Mouse (Mus musculus): Measurements from ENCODE around the gene Obscn.

Obscn gene

GRCm38 (mm10) chr11:59058025-59058424 lies 78.2 kb downstream of the Obscn start:
- DNase-seq (ENCODE audit: low spot score) = no peak

DNA sequence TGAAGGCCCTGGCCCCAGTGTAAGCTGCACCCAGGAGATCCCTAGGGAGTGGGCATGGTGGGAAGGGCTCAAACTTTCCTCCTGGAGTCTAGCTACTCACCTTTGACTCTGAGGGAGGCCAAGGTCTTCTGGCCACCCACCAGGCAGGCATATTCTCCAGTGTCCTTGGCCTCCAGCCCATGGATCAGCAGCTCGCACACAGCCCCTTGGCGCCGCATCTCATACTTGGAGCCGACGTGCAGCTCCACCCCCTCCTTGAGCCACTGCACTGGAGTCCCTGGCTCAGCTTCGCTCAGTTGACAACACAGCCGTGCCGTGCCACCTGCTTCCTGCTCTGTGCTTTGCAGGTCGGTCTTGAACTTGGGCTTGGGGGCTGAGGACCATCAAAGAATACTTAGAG lies 85.2 kb downstream of the Obscn start:
- DNase-seq (ENCODE audit: low spot score) = no peak

DNA sequence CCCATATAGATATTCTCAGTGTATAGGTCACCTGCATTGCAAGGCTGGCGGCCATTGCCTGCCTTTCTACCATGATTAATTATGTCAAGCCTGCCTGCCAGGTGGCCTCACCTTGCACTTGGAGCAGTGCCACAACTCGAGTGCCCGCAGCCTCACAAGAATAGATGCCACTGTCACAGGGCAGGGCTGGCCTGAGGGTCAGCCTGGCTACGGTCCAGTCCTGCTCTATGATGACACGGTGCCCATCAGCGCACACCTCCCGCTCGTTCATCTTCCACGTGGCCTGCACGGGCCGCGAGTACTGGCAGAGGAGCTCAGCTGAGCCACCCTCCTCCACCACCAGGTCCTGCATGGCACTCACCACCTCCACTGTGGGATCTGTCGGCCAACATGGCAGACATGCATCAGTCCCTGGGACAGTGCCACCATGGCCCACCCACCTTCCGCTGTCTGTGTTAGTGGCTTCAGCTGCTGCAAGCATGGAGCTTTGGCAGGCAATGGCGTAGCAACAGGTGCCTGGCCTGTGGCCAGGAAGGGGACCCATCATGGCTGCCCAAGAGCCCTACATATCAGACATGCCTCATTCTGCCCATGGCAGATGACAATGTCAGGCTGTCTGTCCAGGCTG lies 91.4 kb downstream of the Obscn start:
- no peak for DNase-seq (ENCODE audit: low spot score)

- DNase-seq (ENCODE audit: low spot score) = no peak
Measured at GRCm38 (mm10) chr11:59029003-59029402, 107.2 kb downstream of the Obscn start.

GRCm38 (mm10) chr11:59026411-59026810 lies 109.8 kb downstream of the Obscn start:
- no peak for DNase-seq (ENCODE audit: low spot score)

DNA sequence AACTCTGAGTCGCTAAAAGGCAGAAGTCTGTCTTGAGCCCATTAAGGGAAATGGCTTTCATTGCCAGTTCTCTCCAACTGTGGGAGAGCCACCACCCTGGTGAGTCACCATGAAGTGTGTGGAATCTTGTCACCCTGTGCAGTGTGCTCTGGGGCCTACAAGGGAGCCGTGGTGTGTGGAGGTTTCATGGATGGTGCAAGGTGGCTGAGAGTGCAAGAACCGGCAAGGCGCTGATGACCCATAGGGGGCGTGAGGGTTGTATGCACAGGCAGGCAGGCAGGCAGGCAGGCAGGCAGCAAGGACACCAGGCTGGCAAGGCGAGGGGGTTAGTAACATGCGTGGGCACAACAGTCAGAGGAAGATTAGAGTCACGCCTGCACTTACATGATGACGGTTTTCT lies 121.2 kb downstream of the Obscn start:
- peak; percentile 42 for DNase-seq (ENCODE audit: low spot score)

GRCm38 (mm10) chr11:59002327-59003079 lies 133.7 kb downstream of the Obscn start:
- no peak for DNase-seq (ENCODE audit: low spot score)

- no peak for DNase-seq (ENCODE audit: low spot score)
Measured at GRCm38 (mm10) chr11:59000635-59001034, 135.6 kb downstream of the Obscn start.

- no peak for DNase-seq (ENCODE audit: low spot score)
Measured at GRCm38 (mm10) chr11:58999830-59000229, 136.4 kb downstream of the Obscn start.

GRCm38 (mm10) chr11:58999158-58999557 lies 137.0 kb downstream of the Obscn start:
- no peak for DNase-seq (ENCODE audit: low spot score)

GRCm38 (mm10) chr11:58997541-58997940 lies 138.7 kb downstream of the Obscn start:
- DNase-seq (ENCODE audit: low spot score) = no peak

DNA sequence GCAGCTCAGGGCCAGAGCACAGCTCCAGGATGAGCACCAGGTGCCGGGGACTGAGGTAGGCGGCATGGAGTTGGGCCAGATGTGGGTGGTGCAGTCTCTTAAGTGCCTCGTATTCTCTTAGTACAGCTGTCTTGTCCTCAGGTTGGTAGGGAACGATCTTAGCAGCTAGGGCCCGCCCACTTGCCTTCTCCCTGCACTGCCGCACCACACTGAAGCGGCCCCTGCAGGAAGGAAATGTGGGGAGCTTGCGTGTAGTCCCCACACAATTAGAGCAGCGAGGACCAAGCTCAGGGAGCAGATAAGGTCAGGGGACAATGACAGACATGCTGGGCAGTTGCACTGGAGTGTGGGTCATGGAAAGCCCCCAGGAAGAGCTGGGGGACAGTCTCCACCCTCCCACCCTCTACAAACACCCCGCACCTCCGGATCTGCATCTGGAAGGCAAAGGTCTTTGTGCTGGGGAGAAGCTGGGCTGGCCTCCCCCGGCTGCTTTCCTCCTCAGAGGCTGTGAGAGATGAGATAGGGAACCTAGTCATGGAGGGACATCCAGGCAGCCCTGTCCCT lies 140.3 kb downstream of the Obscn start:
- DNase-seq (ENCODE audit: low spot score) = no peak

DNA sequence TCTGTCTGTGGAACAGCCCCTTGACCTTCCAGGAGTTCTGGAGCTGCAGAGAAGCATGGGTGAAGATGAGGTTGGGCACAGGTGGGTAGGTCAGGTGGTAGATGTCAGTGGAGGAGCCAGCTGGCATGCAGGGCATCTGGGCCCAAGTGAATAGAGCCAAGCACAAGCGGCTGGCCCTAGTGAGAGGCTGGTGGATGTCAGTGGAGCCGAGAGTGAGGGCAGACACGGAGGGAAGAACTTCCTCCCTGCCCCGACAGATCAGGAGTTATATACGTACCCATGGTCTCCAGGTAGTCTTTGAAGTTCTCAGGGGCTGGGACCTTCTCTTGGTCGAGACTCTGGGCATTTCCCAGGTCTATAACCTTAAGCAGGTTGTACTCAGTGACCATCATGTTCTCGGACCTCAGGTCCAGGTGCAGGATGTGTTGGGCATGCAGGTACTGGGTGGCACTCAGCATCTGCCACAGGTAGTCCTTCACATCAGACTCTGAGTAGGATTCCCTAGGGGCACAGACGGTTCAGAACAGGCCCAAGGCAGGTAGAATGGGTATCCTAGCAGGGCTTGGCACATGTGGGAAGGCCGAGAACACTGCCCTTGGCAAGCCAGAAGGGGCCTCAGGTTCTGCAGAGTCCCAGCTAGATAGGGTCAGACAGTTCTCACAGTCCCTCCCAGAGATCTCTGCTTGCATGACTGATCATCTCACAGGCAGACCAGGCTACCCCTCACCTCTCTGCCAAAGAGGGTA lies 141.0 kb downstream of the Obscn start:
- no peak for DNase-seq (ENCODE audit: low spot score)

DNA sequence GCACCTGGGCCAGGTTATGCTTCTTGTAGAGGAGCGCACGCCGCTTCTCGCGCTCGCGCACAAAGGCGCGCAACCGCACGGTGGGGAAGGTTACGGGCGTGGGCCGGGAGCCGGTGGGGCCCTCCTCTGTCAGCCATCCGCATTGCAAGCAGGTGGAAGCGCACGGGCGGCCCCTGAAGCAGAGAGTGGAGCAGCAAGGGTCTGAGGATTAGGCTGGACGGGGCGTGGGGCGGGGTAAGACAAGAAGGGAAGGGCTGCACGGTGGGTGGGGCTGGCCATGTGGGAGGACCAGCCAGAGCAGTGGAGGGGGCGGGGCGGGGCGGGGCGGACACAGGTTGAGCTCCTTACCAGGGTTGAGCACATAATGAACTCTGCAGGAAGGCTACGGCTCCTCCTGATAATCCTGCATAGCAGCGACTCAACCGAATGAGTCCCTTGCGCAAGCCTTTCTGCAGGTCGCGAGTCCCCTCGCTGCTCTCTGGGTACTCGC lies 141.8 kb downstream of the Obscn start:
- DNase-seq (ENCODE audit: low spot score) = no peak

DNA sequence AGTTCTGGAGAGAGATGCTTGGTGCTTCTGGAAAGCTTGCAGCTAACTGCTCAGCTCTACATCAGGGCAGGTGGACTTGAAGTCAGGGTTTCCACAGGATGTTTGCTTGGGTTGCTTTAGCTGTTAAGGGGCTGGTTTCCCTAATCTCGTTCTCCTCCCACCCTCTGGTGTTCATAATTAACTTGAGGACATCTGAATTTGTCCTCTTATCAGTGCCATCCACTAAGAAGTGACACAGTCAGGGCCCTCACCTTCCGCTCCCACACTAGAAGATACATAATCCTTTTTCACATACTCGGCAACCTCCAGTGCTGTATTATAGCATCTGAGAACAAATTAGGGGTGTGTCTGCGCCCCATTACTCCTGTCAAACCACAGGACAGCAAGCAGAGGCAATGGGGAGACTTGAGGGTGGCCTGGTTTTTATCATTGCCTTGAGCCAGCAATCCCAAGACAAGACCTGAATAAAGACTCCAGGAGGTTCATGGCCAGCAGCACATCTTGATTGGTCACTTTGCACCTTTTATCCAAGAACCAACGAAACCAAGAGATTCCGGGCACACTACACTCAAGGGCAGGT lies 143.0 kb downstream of the Obscn start:
- no peak for DNase-seq (ENCODE audit: low spot score)

GRCm38 (mm10) chr11:58991911-58992310 lies 144.3 kb downstream of the Obscn start:
- no peak for DNase-seq (ENCODE audit: low spot score)

- no peak for DNase-seq (ENCODE audit: low spot score)
Measured at GRCm38 (mm10) chr11:58990794-58991193, 145.4 kb downstream of the Obscn start.

DNA sequence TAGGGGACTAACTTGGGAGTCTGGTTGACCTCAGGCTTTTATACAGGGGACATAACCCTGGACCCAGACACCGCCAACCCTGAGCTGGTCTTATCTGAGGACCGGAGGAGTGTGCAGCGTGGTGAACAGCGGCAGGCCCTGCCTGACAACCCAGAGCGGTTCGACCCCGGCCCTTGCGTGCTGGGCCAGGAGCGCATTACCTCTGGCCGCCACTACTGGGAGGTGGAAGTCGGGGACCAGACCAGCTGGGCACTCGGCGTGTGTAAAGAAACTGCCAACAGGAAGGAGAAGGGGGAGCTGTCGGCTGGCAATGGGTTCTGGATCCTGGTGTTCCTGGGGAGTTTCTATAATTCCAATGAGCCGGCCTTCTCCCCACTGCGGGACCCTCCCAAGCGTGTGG lies 146.1 kb downstream of the Obscn start:
- DNase-seq (ENCODE audit: low spot score) = no peak

DNA sequence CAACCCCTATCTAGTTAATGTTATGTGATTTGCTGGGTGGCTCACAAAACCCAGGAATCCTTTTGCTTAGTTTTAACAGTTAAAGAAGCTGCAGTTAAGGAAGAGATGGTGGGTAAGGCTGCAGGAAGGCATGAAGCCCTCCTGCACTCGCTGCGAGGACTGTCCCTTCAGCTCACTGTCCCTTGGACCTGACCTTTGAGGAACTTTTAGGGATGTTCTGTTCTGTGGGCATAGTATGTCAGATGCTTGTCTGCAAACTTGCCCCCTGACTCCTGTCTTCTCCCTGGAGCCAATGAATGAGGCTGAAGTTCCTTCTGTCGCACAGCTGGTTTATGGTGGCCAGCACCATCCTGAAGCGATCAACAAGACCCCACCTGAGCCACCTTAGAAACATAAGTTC lies 147.0 kb downstream of the Obscn start:
- DNase-seq (ENCODE audit: low spot score) = no peak

- no peak for DNase-seq (ENCODE audit: low spot score)
Measured at GRCm38 (mm10) chr11:58985299-58985917, 150.8 kb downstream of the Obscn start.

DNA sequence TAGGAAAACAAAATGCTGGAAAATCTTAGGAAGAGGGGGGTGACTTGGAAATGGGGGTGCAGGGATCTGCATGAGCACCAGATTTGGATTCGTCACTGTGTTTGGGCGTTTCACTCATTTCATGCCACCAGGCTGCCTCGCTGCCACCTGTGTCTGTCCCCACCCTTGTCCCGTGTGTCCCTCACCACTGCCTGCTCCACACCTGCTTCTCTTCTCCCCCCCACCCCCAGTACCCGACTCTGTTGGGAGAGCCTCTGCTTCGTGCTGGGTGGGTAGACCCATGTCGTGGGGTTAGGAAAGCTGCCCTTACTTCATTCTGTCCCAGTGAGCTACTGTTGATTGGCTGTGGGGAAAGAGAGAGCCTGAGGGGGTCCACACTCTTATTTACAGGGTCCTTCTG lies 151.5 kb downstream of the Obscn start:
- no peak for DNase-seq (ENCODE audit: low spot score)
